Mouse (Mus musculus) fat pad, adult 2 months (tissue): ENCODE data around the gene Arhgap45.
"Not testable (repeated sequence)": the region's sequence is repeated elsewhere in the genome, so short reads cannot be mapped to it uniquely, and the experiment has no call there.

Experiments
- DNase-seq: peaks from one replicate; pipeline ENCODE4 v3.0.0-alpha.2; 2011; ENCODE audit warnings: low read depth, low spot score; ENCODE audit errors: extremely low read depth

Gene Arhgap45

GRCm38 (mm10) chr10:80053831-80054815 is 37.7 kb downstream of the Arhgap45 start:
- DNase-seq = no peak

GRCm38 (mm10) chr10:80054911-80055310 is 38.5 kb downstream of the Arhgap45 start:
- not testable (repeated sequence) for DNase-seq

- DNase-seq = no peak
Observed at GRCm38 (mm10) chr10:80055364-80055763, 38.9 kb downstream of the Arhgap45 start.

- DNase-seq = no peak
Observed at GRCm38 (mm10) chr10:80055891-80056290, 39.4 kb downstream of the Arhgap45 start.

GRCm38 (mm10) chr10:80056506-80056905 is 40.1 kb downstream of the Arhgap45 start:
- DNase-seq = no peak

- no peak for DNase-seq
Observed at GRCm38 (mm10) chr10:80056976-80057682, 40.7 kb downstream of the Arhgap45 start.

GRCm38 (mm10) chr10:80057683-80058326 is 41.4 kb downstream of the Arhgap45 start:
- no peak for DNase-seq

- DNase-seq = no peak
Observed at GRCm38 (mm10) chr10:80063104-80063503, 46.7 kb downstream of the Arhgap45 start.

GRCm38 (mm10) chr10:80063877-80064650 is 47.6 kb downstream of the Arhgap45 start:
- no peak for DNase-seq

- DNase-seq = no peak
Observed at GRCm38 (mm10) chr10:80069251-80069650, 52.8 kb downstream of the Arhgap45 start.

GRCm38 (mm10) chr10:80069948-80070450 is 53.5 kb downstream of the Arhgap45 start:
- no peak for DNase-seq

GRCm38 (mm10) chr10:80070837-80071515 is 54.5 kb downstream of the Arhgap45 start:
- DNase-seq = no peak

GRCm38 (mm10) chr10:80071516-80071900 is 55.1 kb downstream of the Arhgap45 start:
- DNase-seq = no peak

- no peak for DNase-seq
Observed at GRCm38 (mm10) chr10:80072623-80073489, 56.4 kb downstream of the Arhgap45 start.

- peak; percentile 50 for DNase-seq
Observed at GRCm38 (mm10) chr10:80074813-80075601, 58.6 kb downstream of the Arhgap45 start.

GRCm38 (mm10) chr10:80075924-80076323 is 59.5 kb downstream of the Arhgap45 start:
- no peak for DNase-seq

- no peak for DNase-seq
Observed at GRCm38 (mm10) chr10:80076386-80076785, 59.9 kb downstream of the Arhgap45 start.

- DNase-seq = no peak
Observed at GRCm38 (mm10) chr10:80077312-80077711, 60.9 kb downstream of the Arhgap45 start.
